Mouse (Mus musculus) liver, embryonic 14.5 days (tissue): Measurements from ENCODE around the gene Gm9958. TPM values are rescaled to one million over a fixed set of nuclear protein-coding genes. Genes with fewer than 3 reads are reported as not detected.

Experiments used
- ATAC-seq: fragments of 200-750 bp; cut with Nextera tagmentation; 2 replicates; pipeline ENCODE4 v1.8.0; 2017; ENCODE audit warnings: moderate number of reproducible peaks, mild to moderate bottlenecking, moderate library complexity; ENCODE audit not compliant: insufficient read depth
- DNase-seq, 3 experiments: peaks; one replicate each; pipeline ENCODE4 v3.0.0-alpha.2; 2012 to 2013; ENCODE audit warnings: low read depth in 3 of 3, low spot score in 3 of 3
- H3K27ac ChIP-seq: fragments of 300-500 bp; sonication (generic); 2 replicates; pipeline ENCODE4 v1.5.1; 2014; ENCODE audit warnings: moderate library complexity, mild to moderate bottlenecking, control low read depth, inconsistent platforms
- H3K27me3 ChIP-seq: fragments of 300-500 bp; sonication (generic); 2 replicates; pipeline ENCODE4 v1.6.1; 2014; ENCODE audit warnings: mild to moderate bottlenecking, low read length, moderate library complexity; ENCODE audit not compliant: control insufficient read depth, insufficient read depth
- H3K36me3 ChIP-seq: fragments of 300-500 bp; sonication (generic); replicated peaks from 2 replicates; pipeline ENCODE4 v1.6.1; 2014; ENCODE audit warnings: low read depth; ENCODE audit not compliant: control insufficient read depth, insufficient read depth
- H3K4me1 ChIP-seq, 2 experiments: fragments of 200-500 bp in 1 of 2; fragments of 300-500 bp in 1 of 2; sonication (generic) in 1 of 2; replicated peaks; 2 replicates each; pipeline ENCODE4 v1.6.1; 2012 to 2014; ENCODE audit warnings: antibody characterized with exemption in 1 of 2, inconsistent platforms in 1 of 2, low read length in 1 of 2; ENCODE audit not compliant: control insufficient read depth in 2 of 2, insufficient read depth in 2 of 2
- H3K4me2 ChIP-seq: fragments of 300-500 bp; sonication (generic); 2 replicates; pipeline ENCODE4 v1.6.1; 2014; ENCODE audit warnings: low read depth, mild to moderate bottlenecking, control low read depth, moderate library complexity
- H3K4me3 ChIP-seq, 2 experiments: fragments of 200-500 bp in 1 of 2; fragments of 300-500 bp in 1 of 2; sonication (generic) in 1 of 2; 2 replicates each; pipeline ENCODE4 v1.5.1; 2012 to 2014; ENCODE audit warnings: low read depth in 2 of 2, low read length in 2 of 2, mild to moderate bottlenecking in 2 of 2, control low read depth in 1 of 2, inconsistent platforms in 1 of 2, moderate library complexity in 1 of 2; ENCODE audit not compliant: insufficient read depth in 1 of 2
- H3K9ac ChIP-seq: fragments of 300-500 bp; sonication (generic); replicated peaks from 2 replicates; pipeline ENCODE4 v1.6.1; 2014; ENCODE audit warnings: mild to moderate bottlenecking, control low read depth, moderate library complexity
- H3K9me3 ChIP-seq: fragments of 300-500 bp; sonication (generic); 2 replicates; pipeline ENCODE4 v1.6.1; 2016; ENCODE audit warnings: low read length, mixed read lengths; ENCODE audit not compliant: control insufficient read depth
- CTCF ChIP-seq: IDR thresholded peaks from 2 replicates; pipeline ENCODE4 v1.5.1; 2016; ENCODE audit warnings: antibody characterized with exemption, low read depth, control low read depth
- EP300 ChIP-seq: IDR thresholded peaks from 2 replicates; pipeline ENCODE4 v1.6.1; 2016; ENCODE audit warnings: antibody characterized with exemption, low read depth
- WGBS: fragments of 180-500 bp; shearing (Covaris S2); extraction: QIAGEN DNeasy Blood & Tissue Kit; methylation state at CpG from one replicate; pipeline ENCODE4 v1.1.7; 2014; ENCODE audit not compliant: insufficient replicate concordance; 5-methylcytosine and 5-hydroxymethylcytosine counted together
- polyA plus RNA-seq, 2 experiments: library from polyadenylated mRNA; depleted of rRNA in 1 of 2; stranded (reverse) in 1 of 2; unstranded in 1 of 2; fragments of >200 nt; fragmentation: Nextera tagmentation in 1 of 2; extraction: Ambion mirVana in 1 of 2; gene quantifications; 2 replicates each; pipeline versions ENCODE4 v1.2.1 to v1.2.3; 2012 to 2014

Gene Gm9958
- polyA plus RNA-seq, 2 experiments: 1.2 to 1.7 TPM

GRCm38 (mm10) chr5:90370401-90370800, 3.4 kb downstream of the Gm9958 start:
- H3K4me1 ChIP-seq: peaks cover 2 to 4% of the 10 kb centered on the region in 2 experiments; a peak in 2 of 4 replicates
- ATAC-seq (no peak), DNase-seq (no peak)
- no peak overlapping the region for H3K4me2 ChIP-seq
- no peaks in the 10 kb centered on the region for H3K27me3 ChIP-seq
- H3K36me3 ChIP-seq: no peaks in the 10 kb centered on the region
- no peak overlapping the region for H3K9ac ChIP-seq
- TF ChIP-seq EP300: no peak
- TF ChIP-seq CTCF: no peak
- no peak overlapping the region for H3K27ac ChIP-seq
- H3K4me3 ChIP-seq: no peak overlapping the region
- WGBS: 73% methylated on average over 5 of the region's 5 CpGs
- no peaks in the 10 kb centered on the region for H3K9me3 ChIP-seq

- WGBS: 60% methylated on average over 4 of the region's 4 CpGs
Observed at GRCm38 (mm10) chr5:90373708-90374107, 6.7 kb downstream of the Gm9958 start.

GRCm38 (mm10) chr5:90381458-90381857, 14.5 kb downstream of the Gm9958 start:
- TF ChIP-seq EP300 (no peak), CTCF (no peak)
- WGBS: 60% methylated on average over 4 of the region's 4 CpGs
- H3K36me3 ChIP-seq: no peaks in the 10 kb centered on the region
- no peak overlapping the region for H3K4me2 ChIP-seq
- H3K27me3 ChIP-seq: no peaks in the 10 kb centered on the region
- H3K9me3 ChIP-seq: no peaks in the 10 kb centered on the region
- no peak for ATAC-seq
- no peak overlapping the region for H3K9ac ChIP-seq
- no peak overlapping the region for H3K4me3 ChIP-seq
- no peaks in the 10 kb centered on the region for H3K4me1 ChIP-seq
- no peak overlapping the region for H3K27ac ChIP-seq
- DNase-seq: no peak

More at GRCm38 (mm10) chr5:90373708-90374107, 6.7 kb downstream of the Gm9958 start:
- H3K9me3 ChIP-seq: no peaks in the 10 kb centered on the region
- no peaks in the 10 kb centered on the region; a peak in 1 of 4 replicates for H3K4me1 ChIP-seq
- no peak overlapping the region for H3K27ac ChIP-seq
- H3K27me3 ChIP-seq: no peaks in the 10 kb centered on the region
- no peak overlapping the region for H3K4me3 ChIP-seq
- TF ChIP-seq CTCF: no peak
- no peak for TF ChIP-seq EP300
- H3K4me2 ChIP-seq: no peak overlapping the region
- no peak overlapping the region for H3K9ac ChIP-seq
- H3K36me3 ChIP-seq: no peaks in the 10 kb centered on the region
- no peak for ATAC-seq
- DNase-seq: no peak

- H3K9me3 ChIP-seq: no peaks in the 10 kb centered on the region
- WGBS: 24% methylated on average over 1 of the region's 1 CpGs
- no peak overlapping the region for H3K27ac ChIP-seq
- no peak overlapping the region for H3K9ac ChIP-seq
- H3K27me3 ChIP-seq: no peaks in the 10 kb centered on the region
- H3K4me1 ChIP-seq: no peaks in the 10 kb centered on the region
- ATAC-seq (no peak), DNase-seq (no peak)
- H3K4me2 ChIP-seq: no peak overlapping the region
- TF ChIP-seq EP300: no peak
- TF ChIP-seq CTCF: peak; percentile 55
- H3K4me3 ChIP-seq: no peak overlapping the region
- H3K36me3 ChIP-seq: no peaks in the 10 kb centered on the region
Observed at GRCm38 (mm10) chr5:90383080-90383479, 16.1 kb downstream of the Gm9958 start.

GRCm38 (mm10) chr5:90393764-90394163, 26.8 kb downstream of the Gm9958 start:
- no peak overlapping the region for H3K4me3 ChIP-seq
- no peaks in the 10 kb centered on the region; a peak in 1 of 4 replicates for H3K4me1 ChIP-seq
- no peak for ATAC-seq
- H3K36me3 ChIP-seq: no peaks in the 10 kb centered on the region
- no peak overlapping the region for H3K9ac ChIP-seq
- no peak for DNase-seq
- no peaks in the 10 kb centered on the region for H3K27me3 ChIP-seq
- 41% methylated on average over 5 of the region's 5 CpGs for WGBS
- no peak overlapping the region for H3K4me2 ChIP-seq
- TF ChIP-seq EP300 (no peak), CTCF (no peak)
- no peaks in the 10 kb centered on the region for H3K9me3 ChIP-seq
- H3K27ac ChIP-seq: no peak overlapping the region
